Mouse (Mus musculus) embryo, embryonic 10 days (tissue): ENCODE results near the gene Hist1h4d.
"Not testable (repeated sequence)": the region's sequence is repeated elsewhere in the genome, so short reads cannot be mapped to it uniquely, and the experiment has no call there.

Source experiments
- DNase-seq: peaks from one replicate; pipeline ENCODE4 v3.0.0-alpha.2; 2015; ENCODE audit warnings: low spot score

The Hist1h4d gene

GRCm38 (mm10) chr13:23551146-23551834, 30.1 kb upstream of the Hist1h4d start, which contains the start of gene Hist1h4f:
Gene Hist1h4f (minus strand): TSS chr13:23551648.
- DNase-seq = peak; percentile 95

- DNase-seq = peak; percentile 12
Observed at GRCm38 (mm10) chr13:23551931-23552914, 29.2 kb upstream of the Hist1h4d start.

DNA sequence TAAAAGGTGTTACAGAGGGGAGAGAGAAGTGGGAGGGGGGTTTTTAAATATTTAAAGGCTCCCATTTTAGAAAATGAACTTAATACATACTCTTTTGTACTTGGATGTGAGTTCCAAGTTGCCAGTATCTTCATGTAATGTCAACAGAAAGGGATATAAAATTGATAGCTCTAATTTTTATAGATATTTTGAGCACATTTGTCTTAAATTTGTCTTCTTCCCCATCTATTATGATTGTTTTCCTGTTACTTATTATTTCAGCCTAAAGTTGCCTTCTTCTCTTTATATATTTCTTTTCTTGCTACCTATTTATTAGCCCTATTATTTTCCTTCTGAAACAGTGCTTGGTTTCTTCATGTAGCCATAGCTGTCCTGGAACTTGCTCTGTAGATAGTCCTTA, 28.4 kb upstream of the Hist1h4d start, which contains the start of gene Hist1h1d:
Hist1h1d (plus strand) TSS at position 301 of the 400 bp plus-strand sequence.
- no peak for DNase-seq

GRCm38 (mm10) chr13:23554393-23554792, 27.0 kb upstream of the Hist1h4d start:
- DNase-seq = no peak

DNA sequence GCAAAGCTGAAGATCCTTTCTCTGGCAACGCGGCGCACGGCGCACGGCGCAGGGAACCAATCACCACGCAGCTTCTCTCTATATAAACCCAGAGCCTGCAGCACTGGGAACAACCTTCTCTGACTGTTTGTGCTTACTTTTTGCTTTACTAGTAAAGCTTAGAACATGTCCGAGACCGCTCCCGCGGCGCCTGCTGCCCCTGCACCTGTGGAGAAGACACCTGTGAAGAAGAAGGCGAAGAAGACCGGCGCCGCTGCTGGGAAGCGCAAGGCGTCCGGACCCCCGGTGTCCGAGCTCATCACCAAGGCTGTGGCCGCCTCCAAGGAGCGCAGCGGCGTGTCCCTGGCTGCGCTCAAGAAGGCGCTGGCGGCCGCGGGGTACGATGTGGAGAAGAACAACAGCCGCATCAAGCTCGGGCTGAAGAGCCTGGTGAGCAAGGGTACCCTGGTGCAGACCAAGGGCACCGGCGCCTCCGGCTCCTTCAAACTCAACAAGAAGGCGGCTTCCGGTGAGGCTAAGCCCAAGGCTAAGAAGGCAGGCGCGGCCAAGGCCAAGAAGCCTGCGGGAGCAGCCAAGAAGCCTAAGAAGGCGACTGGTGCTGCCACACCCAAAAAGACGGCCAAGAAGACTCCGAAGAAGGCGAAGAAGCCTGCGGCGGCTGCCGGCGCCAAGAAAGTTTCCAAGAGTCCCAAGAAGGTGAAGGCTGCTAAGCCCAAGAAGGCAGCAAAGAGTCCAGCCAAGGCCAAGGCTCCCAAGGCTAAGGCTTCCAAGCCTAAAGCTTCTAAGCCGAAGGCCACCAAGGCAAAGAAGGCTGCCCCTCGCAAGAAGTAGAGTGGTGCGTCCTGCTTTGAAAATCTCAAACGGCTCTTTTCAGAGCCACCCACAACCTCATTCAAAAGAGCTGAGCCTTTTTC, 26.2 kb upstream of the Hist1h4d start:
- DNase-seq = peak; percentile 92

DNA sequence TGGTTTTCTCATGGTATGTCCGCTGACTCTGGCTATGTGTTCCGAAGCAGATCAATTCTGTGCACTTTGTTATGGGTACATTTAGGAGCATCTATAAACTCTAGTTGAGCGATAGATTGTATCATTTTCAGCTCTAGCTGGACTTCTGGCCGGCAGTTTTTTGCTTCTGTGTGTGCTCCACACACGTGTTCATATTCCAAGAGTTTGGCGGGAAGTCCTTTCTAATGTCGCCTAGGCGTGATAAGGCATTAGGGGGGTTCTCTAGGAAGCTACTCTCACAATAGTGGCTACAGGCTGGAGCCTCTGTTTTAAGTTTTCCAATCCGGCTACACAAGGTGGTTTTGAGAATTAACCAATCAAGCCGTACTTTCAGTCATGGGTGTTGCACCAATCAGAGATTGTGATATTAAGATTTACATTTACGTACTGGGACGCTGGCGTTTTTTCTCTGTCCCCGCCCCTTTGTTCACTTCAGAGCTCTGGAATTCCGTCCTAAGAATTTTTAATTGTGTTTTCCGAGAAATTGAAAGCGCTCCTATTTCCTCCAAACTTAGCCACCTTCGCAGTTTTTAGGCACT, 25.5 kb upstream of the Hist1h4d start:
- peak; percentile 93 for DNase-seq

DNA sequence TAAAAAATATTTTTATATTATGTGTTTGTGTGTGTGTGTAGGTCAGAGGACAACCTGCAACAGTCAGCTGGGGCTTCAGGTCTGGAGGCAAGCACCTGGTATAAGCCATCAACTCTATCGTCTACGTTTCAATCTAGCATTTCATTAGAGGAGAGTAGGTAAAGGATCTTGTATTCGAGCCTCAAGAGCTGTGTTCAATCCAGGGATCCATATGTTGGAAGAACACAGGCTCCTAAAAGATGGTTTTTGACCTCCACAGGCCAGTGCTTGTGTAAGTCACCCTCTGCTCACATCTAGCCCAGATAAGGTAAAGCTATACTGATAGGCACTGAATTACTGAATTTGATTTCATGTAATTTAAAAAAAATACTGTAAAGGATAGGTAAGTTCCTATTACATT, 24.5 kb upstream of the Hist1h4d start:
- DNase-seq = peak; percentile 24

DNA sequence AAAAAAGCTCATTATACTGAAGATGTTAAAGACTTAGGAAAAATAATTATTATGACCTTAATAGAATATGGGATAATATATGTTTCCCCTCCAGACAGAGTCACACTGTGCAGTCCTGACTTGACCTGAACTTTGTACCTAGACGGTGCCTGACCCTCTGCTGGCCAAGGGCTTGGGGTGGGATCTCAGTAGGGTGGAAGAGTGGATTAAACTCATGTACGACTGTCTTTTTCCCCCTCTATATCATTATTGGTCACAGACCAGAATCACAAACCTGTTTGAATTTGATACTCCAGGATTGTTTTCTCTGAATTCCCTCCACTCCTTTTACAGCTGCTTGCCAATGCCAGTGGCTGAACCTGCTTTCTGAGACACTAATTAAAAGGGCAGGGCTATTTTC, 20.7 kb upstream of the Hist1h4d start:
- not testable (repeated sequence) for DNase-seq

- DNase-seq = not testable (repeated sequence)
Observed at GRCm38 (mm10) chr13:23561531-23561882, 19.9 kb upstream of the Hist1h4d start.

DNA sequence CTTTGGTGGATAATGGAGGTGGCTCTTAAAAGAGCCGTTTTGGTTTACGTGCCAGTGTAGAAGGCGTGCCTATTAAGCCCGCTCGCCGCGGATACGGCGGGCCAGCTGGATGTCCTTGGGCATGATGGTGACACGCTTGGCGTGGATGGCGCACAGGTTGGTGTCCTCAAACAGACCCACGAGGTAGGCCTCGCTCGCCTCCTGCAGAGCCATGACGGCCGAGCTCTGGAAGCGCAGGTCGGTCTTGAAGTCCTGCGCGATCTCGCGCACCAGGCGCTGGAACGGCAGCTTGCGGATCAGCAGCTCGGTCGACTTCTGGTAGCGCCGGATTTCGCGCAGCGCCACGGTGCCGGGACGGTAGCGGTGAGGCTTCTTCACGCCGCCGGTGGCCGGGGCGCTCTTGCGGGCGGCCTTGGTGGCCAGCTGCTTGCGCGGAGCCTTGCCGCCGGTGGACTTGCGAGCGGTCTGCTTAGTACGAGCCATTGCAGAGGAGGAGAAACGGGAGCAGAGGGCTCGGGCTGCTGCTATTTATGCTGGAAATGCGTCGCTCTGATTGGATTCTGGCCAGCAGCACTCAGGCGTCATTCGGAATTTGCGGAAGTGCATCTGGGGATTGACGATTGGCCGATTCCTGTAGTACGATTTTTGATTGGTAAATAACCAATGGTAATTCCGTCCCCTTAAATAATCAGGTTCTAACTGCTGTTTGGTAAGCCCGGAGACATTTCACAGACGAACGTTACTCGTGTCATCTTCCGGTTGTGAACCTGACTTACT, 19.3 kb upstream of the Hist1h4d start, which contains the start of gene Hist1h3e:
Hist1h3e (minus strand) TSS at position 487 of the 777 bp plus-strand sequence.
- DNase-seq = peak; percentile 98

GRCm38 (mm10) chr13:23562699-23563462, 18.5 kb upstream of the Hist1h4d start:
- peak; percentile 78 for DNase-seq

DNA sequence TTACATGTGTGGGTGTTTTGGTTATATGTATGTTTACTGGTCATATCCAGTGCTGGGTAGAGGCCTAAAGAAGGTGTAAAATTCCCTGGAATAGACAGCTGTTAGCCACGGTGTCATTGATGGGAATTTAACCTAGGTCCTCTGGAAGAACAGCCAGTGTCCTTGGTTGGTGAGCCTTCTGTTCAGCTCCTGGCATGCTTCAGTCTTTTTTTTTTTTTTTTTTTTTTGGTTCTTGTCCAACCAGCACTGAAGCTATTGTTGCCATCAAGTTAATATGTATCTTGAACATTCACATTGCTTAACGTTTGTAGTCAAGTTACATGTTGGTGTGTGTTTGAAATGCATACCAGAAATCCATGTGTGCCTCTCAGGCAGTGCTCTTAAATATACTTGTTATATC, 16.9 kb upstream of the Hist1h4d start:
- DNase-seq = no peak

DNA sequence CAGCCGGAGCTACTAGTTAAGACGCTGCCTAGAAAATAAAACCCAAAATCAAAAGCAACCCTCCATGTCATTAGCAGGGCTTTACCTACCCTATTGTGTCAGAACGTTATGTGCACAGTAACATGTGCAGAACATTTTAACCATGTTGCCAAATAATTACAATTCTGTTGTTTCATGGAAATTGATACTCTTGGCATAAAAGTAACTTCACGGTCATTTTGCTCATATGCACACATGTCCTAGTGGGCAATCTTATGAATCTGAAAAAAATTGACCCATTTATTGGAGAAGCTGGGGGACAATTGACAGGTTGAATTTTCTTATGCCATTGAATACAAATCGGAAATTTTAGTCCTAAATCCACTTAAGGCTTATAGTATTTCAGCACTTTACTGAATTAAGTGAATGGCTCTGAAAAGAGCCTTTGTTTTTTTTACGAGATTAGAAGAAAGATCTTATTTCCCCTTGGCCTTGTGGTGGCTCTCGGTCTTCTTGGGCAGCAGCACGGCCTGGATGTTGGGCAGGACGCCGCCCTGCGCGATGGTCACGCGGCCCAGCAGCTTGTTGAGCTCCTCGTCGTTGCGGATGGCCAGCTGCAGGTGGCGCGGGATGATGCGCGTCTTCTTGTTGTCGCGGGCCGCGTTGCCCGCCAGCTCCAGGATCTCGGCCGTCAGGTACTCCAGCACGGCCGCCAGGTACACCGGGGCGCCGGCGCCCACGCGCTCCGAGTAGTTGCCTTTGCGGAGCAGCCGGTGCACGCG, 11.0 kb upstream of the Hist1h4d start:
- DNase-seq = not testable (repeated sequence)

DNA sequence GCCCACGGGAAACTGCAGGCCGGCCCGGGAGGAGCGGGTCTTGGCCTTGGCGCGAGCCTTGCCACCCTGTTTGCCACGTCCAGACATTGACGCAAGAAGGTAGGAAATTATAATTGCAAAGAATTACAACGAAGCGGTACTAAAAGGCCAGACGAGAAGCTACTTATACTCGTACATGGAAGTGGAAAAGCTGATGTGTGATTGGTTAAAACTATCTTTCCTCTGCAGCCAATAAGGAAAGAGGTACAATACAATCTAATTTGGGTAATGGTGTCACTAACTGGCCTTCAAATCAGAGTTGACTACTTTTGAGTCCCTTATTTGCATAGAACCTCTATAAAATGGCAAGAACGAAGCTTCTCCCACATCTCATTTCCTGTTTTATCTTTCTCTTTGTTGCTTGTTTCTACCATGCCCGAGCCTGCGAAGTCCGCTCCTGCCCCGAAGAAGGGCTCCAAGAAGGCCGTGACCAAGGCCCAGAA, 10.3 kb upstream of the Hist1h4d start, which contains the start of the genes Hist1h2ae and Hist1h2bg:
Hist1h2ae (minus strand) TSS at position 199 of the 482 bp plus-strand sequence.
Hist1h2bg (plus strand) TSS at position 375 of the 482 bp plus-strand sequence.
- peak; percentile 94 for DNase-seq

DNA sequence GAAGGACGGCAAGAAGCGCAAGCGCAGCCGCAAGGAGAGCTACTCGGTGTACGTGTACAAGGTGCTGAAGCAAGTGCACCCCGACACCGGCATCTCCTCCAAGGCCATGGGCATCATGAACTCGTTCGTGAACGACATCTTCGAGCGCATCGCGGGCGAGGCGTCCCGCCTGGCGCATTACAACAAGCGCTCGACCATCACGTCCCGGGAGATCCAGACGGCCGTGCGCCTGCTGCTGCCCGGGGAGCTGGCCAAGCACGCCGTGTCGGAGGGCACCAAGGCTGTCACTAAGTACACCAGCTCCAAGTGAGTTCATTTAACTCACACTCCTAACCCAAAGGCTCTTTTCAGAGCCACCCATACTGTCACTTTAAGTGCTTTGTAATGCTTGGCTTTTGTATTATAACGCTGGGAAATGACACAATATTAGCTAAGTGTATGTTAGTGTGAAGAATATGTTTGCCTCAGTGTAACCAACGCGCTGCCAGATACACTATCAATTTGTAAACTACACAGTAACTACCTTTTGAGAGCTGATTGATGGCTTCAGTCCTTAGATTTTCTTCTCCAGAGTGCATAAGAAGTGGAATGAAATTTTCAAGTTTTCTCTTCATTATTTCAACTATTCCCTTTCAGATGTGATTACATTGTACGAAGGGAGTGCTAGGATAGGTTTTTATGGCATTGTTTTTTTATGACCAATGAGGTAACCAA, 9.7 kb upstream of the Hist1h4d start:
- DNase-seq = peak; percentile 68

DNA sequence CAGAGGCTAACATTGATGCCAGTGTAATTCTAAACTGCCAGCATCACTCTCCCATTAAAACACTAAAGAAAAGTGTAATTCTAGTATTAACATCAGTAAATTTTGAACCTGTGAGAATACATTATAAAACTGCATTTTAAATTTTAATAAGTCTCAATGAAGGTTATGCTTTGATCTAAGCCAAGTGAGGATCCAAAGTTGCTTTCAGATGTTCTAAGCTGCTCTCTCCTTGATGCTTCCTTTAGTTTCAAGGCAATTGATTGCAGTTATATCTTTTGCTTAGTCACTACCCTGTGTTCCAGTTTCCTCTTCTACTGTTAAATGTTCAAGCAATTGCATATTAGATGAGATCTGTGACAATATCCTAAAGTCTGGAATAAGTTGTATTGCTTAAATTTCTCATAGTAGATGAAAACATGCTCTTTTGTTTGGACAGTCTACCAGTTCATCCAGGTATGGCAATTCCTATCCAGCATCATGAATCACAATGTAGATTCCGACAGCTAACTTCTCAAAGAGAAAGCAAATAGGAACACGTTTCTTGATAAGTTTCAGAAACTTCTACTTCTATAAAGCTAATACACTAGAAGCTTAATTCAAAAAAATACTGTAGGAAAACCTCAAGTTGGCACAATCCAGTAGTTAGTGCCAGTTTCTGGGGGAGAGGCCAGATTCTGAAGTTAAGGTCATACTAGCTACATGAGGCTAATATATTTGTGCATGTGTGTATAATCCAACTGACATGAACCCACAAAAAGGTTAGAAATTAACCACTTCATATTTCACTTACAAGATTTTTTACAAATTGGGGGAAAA, 9.0 kb upstream of the Hist1h4d start:
- peak; percentile 54 for DNase-seq
